Comparison of ENCODE assay signal across 16 mouse cellular contexts in genomic region chr11:95250110-95250509, GRCm38 (mm10). TPM values are rescaled to one million over a fixed set of nuclear protein-coding genes. Genes with fewer than 3 reads are reported as not detected.
DNase-seq lines count a peak whose midpoint lies in the region; ATAC-seq and TF ChIP-seq lines count a peak whose summit lies in the region.
"Had no signal": no experiment of that assay in that cellular context is flagged by ENCODE, and none has a peak within 500 bp of the region (broad histone marks: within the 10 kb centered on the region; RNA-seq: fewer than 3 reads in every experiment).

No protein-coding gene starts in this region.

- H3K36me3 ChIP-seq in heart, embryonic 14.5 days (ENCODE audit: control insufficient read depth, insufficient read depth, low read length) = no peaks in the 10 kb centered on the region
- no peaks in the 10 kb centered on the region for H3K36me3 ChIP-seq in liver, postnatal 0 days (replicated peaks; ENCODE audit: insufficient read depth, low read length)
- H3K36me3 ChIP-seq in embryonic facial prominence, embryonic 10.5 days (replicated peaks) = no peaks in the 10 kb centered on the region
- no peaks in the 10 kb centered on the region for H3K36me3 ChIP-seq in heart, postnatal 0 days (replicated peaks; ENCODE audit: control insufficient read depth, insufficient read depth, low read length)

- no peak for DNase-seq in heart, postnatal 14 days
- peak; percentile 33 for DNase-seq in liver
- no peak for DNase-seq in liver, postnatal 0 days
- DNase-seq in embryonic facial prominence, embryonic 10.5 days (ENCODE audit: low spot score) = peak; percentile 39
- no peak for DNase-seq in heart, postnatal 0 days (ENCODE audit: low spot score)
- DNase-seq in adipocyte (ENCODE audit: low spot score) = no peak
- DNase-seq in frontal cortex, adult 2 months (ENCODE audit: extremely low spot score in 1 of 2, low spot score in 1 of 2) = no peak
- DNase-seq: adrenal gland, adult 2 months; kidney, adult 2 months; lung, postnatal 14 days; right cerebral cortex, postnatal 4 days had no signal

- 13% methylated on average over 10 of the region's 10 CpGs for WGBS in heart, embryonic 14.5 days
- 23% methylated on average over 10 of the region's 10 CpGs for WGBS in liver, postnatal 0 days (ENCODE audit: insufficient replicate concordance)
- 41% methylated on average over 10 of the region's 10 CpGs for WGBS in embryonic facial prominence, embryonic 10.5 days
- 24% methylated on average over 10 of the region's 10 CpGs for WGBS in heart, postnatal 0 days

- H3K4me3 ChIP-seq in heart, embryonic 14.5 days (ENCODE audit: control insufficient read depth in 1 of 2, insufficient read depth in 1 of 2, low read depth in 1 of 2, low read length in 2 of 2) = no peak overlapping the region
- H3K4me3 ChIP-seq in liver, postnatal 0 days (ENCODE audit: low read depth, low read length) = no peak overlapping the region
- H3K4me3 ChIP-seq in embryonic facial prominence, embryonic 10.5 days = no peak overlapping the region
- H3K4me3 ChIP-seq in heart, postnatal 0 days (ENCODE audit: low read depth, low read length) = no peak overlapping the region
- H3K4me3 ChIP-seq: erythroblast, embryonic 14.5 days had no signal

- H3K9ac ChIP-seq in heart, embryonic 14.5 days (ENCODE audit: low read length) = peak overlapping the region; percentile 46; the same call in 1 of the 2 replicates
- no peak overlapping the region for H3K9ac ChIP-seq in liver, postnatal 0 days (replicated peaks)
- H3K9ac ChIP-seq in heart, postnatal 0 days (replicated peaks; ENCODE audit: low read depth, low read length) = no peak overlapping the region

- peak overlapping the region; percentile 37 for H3K4me2 ChIP-seq in heart, embryonic 14.5 days (ENCODE audit: low read length)
- H3K4me2 ChIP-seq in liver, postnatal 0 days (ENCODE audit: low read depth, low read length) = no peak overlapping the region
- no peak overlapping the region for H3K4me2 ChIP-seq in heart, postnatal 0 days (ENCODE audit: low read depth, low read length)

- H3K27me3 ChIP-seq in heart, embryonic 14.5 days (ENCODE audit: control insufficient read depth, insufficient read depth, low read length) = no peaks in the 10 kb centered on the region
- H3K27me3 ChIP-seq in liver, postnatal 0 days (ENCODE audit: insufficient read depth, low read length) = peaks cover 4% of the 10 kb centered on the region; the same call in 1 of the 2 replicates
- H3K27me3 ChIP-seq in embryonic facial prominence, embryonic 10.5 days (replicated peaks; ENCODE audit: low read depth, poor library complexity, severe bottlenecking) = peaks cover 27% of the 10 kb centered on the region
- H3K27me3 ChIP-seq in heart, postnatal 0 days (ENCODE audit: control insufficient read depth, insufficient read depth, low read length) = no peaks in the 10 kb centered on the region
- H3K27me3 ChIP-seq: Patski had no signal

- peak overlapping the region in 1 of 2 experiments; percentile 47; a peak in 1 of 4 replicates for H3K27ac ChIP-seq in heart, embryonic 14.5 days (replicated peaks in 1 of 2; ENCODE audit: control insufficient read depth in 1 of 2, insufficient read depth in 1 of 2, low read depth in 2 of 2, low read length in 2 of 2)
- no peak overlapping the region for H3K27ac ChIP-seq in liver, postnatal 0 days (ENCODE audit: low read depth)
- peak overlapping the region; percentile 70 for H3K27ac ChIP-seq in embryonic facial prominence, embryonic 10.5 days (replicated peaks)
- no peak overlapping the region for H3K27ac ChIP-seq in heart, postnatal 0 days (ENCODE audit: low read depth)

- H3K9me3 ChIP-seq in heart, embryonic 14.5 days (ENCODE audit: control insufficient read depth, low read length) = no peaks in the 10 kb centered on the region
- no peaks in the 10 kb centered on the region for H3K9me3 ChIP-seq in liver, postnatal 0 days (ENCODE audit: low read length)
- no peaks in the 10 kb centered on the region for H3K9me3 ChIP-seq in embryonic facial prominence, embryonic 10.5 days
- no peaks in the 10 kb centered on the region for H3K9me3 ChIP-seq in heart, postnatal 0 days (replicated peaks; ENCODE audit: control insufficient read depth, low read length)

- no peak for TF ChIP-seq EP300 in liver, postnatal 0 days (IDR thresholded peaks at IDR 0.05; ENCODE audit: low read depth)
- no peak for TF ChIP-seq EP300 in heart, postnatal 0 days (IDR thresholded peaks at IDR 0.05; ENCODE audit: low read depth)

- no peak for TF ChIP-seq CTCF in liver, postnatal 0 days (IDR thresholded peaks at IDR 0.05; ENCODE audit: low read depth)
- TF ChIP-seq CTCF in heart, postnatal 0 days (IDR thresholded peaks at IDR 0.05; ENCODE audit: low read depth) = no peak

- intact Hi-C loops in heart, postnatal 14 days (cut with DNase I) = no loop called here

- H3K4me1 ChIP-seq in heart, embryonic 14.5 days (ENCODE audit: control insufficient read depth in 2 of 2, insufficient read depth in 2 of 2, low read length in 2 of 2) = peaks cover 8 to 9% of the 10 kb centered on the region in 2 experiments
- H3K4me1 ChIP-seq in liver, postnatal 0 days (ENCODE audit: insufficient read depth) = peaks cover 2% of the 10 kb centered on the region; the same call in 1 of the 2 replicates
- peaks cover 35% of the 10 kb centered on the region for H3K4me1 ChIP-seq in embryonic facial prominence, embryonic 10.5 days
- peaks cover 7% of the 10 kb centered on the region; the same call in 1 of the 2 replicates for H3K4me1 ChIP-seq in heart, postnatal 0 days (ENCODE audit: control insufficient read depth, insufficient read depth)

- ATAC-seq in heart, embryonic 14.5 days (ENCODE audit: insufficient number of reproducible peaks, insufficient read depth, low FRiP score, low read depth) = peak; percentile 62
- no peak for ATAC-seq in liver, postnatal 0 days
- ATAC-seq in heart, postnatal 0 days (ENCODE audit: insufficient read depth, low read depth) = peak; percentile 31; the same call in 1 of the 2 replicates
- ATAC-seq: Patski had no signal

RNA-seq across cellular contexts. Expression of gene Tac4, which starts 11.2 kb away (rescaled TPM):
- polyA plus RNA-seq in heart, embryonic 14.5 days (2014; fragmentation: Nextera tagmentation; extraction: Ambion mirVana) = not detected in 2 replicates
- not detected for total RNA-seq in heart, postnatal 14 days (2021)
- not detected in 2 replicates for polyA plus RNA-seq in liver, postnatal 0 days (2015; fragmentation: Nextera tagmentation; extraction: Ambion mirVana)
- 0.16 TPM in 1 of 2 replicates, not detected in the other for polyA plus RNA-seq in embryonic facial prominence, embryonic 10.5 days (2016; fragmentation: Nextera tagmentation; extraction: Ambion mirVana)
- total RNA-seq in heart, postnatal 0 days (2014; rRNA removed; ENCODE audit: low replicate concordance) = not detected in 2 replicates
- polyA plus RNA-seq in heart, postnatal 0 days (2015; fragmentation: Nextera tagmentation; extraction: Ambion mirVana) = not detected in 2 replicates
- polyA plus RNA-seq in frontal cortex, adult 2 months (2012; rRNA removed) = 0.12 TPM in 1 of 2 replicates, not detected in the other
- total RNA-seq: adrenal gland, adult 2 months; CH12.LX; left cerebral cortex, postnatal 10 days had no signal
- polyA plus RNA-seq: adrenal gland, adult 2 months; erythroblast, embryonic 14.5 days; Patski had no signal

RNA-seq across cellular contexts. Expression of gene Kat7, which starts 59.9 kb away (rescaled TPM):
- 45.4 and 45.6 TPM in 2 replicates for polyA plus RNA-seq in heart, embryonic 14.5 days (2014; fragmentation: Nextera tagmentation; extraction: Ambion mirVana)
- total RNA-seq in heart, postnatal 14 days (2021) = 10 to 100 TPM; 30.6 to 32.2 TPM
- 16.8 and 19.4 TPM in 2 replicates for polyA plus RNA-seq in liver, postnatal 0 days (2015; fragmentation: Nextera tagmentation; extraction: Ambion mirVana)
- 84.2 and 96.8 TPM in 2 replicates for polyA plus RNA-seq in embryonic facial prominence, embryonic 10.5 days (2016; fragmentation: Nextera tagmentation; extraction: Ambion mirVana)
- 54.7 and 85.6 TPM in 2 replicates for total RNA-seq in heart, postnatal 0 days (2014; rRNA removed; ENCODE audit: low replicate concordance)
- 28.5 and 29.9 TPM in 2 replicates for polyA plus RNA-seq in heart, postnatal 0 days (2015; fragmentation: Nextera tagmentation; extraction: Ambion mirVana)
- 55.2 and 55.4 TPM in 2 replicates for polyA plus RNA-seq in frontal cortex, adult 2 months (2012; rRNA removed)

Comparison
In these comparisons a context has a peak if more than half of its experiments do, and no peak if none do; other contexts are left out.
1. DNase-seq: peak in liver (single experiment) and embryonic facial prominence, embryonic 10.5 days (single experiment); none in heart, postnatal 14 days (0 of 2), liver, postnatal 0 days (single experiment), heart, postnatal 0 days (single experiment), adipocyte (single experiment) and frontal cortex, adult 2 months (0 of 2).